Mouse (Mus musculus): Measurements from ENCODE around the gene Tnfrsf23.

GRCm38 (mm10) chr7:143726396-143726795 lies 40.7 kb upstream of the Tnfrsf23 start:
- TF ChIP-seq CTCF (IDR thresholded peaks at IDR 0.05; ENCODE audit: borderline replicate concordance, control insufficient read depth, extremely low read depth, insufficient read depth, low read length, poor library complexity) (no peak), POLR2A (IDR thresholded peaks at IDR 0.05; ENCODE audit: control insufficient read depth, extremely low read depth, insufficient read depth, low read length, poor library complexity) (no peak)

All from thymus, adult 2 months (tissue).